Mouse (Mus musculus) limb, embryonic 14.5 days (tissue): ENCODE data around the gene Sfmbt1. TPM values are rescaled to one million over a fixed set of nuclear protein-coding genes. Genes with fewer than 3 reads are reported as not detected.

Experiments
- ATAC-seq: fragments of 200-750 bp; cut with Nextera tagmentation; 2 replicates; pipeline ENCODE4 v1.8.0; 2017; ENCODE audit warnings: low read depth, moderate number of reproducible peaks, moderate TSS enrichment; ENCODE audit not compliant: low FRiP score
- DNase-seq: peaks from one replicate; pipeline ENCODE4 v3.0.0-alpha.2; 2015; ENCODE audit warnings: low spot score
- H3K27ac ChIP-seq: fragments of 300-500 bp; sonication (generic); replicated peaks from 2 replicates; pipeline ENCODE4 v1.5.1; 2014; ENCODE audit warnings: low read depth, mild to moderate bottlenecking, low read length, moderate library complexity, mixed read lengths
- H3K27me3 ChIP-seq: fragments of 300-500 bp; sonication (generic); 2 replicates; pipeline ENCODE4 v1.6.1; 2014; ENCODE audit warnings: low read length, mixed read lengths; ENCODE audit not compliant: control insufficient read depth, insufficient read depth
- H3K36me3 ChIP-seq: fragments of 300-500 bp; sonication (generic); 2 replicates; pipeline ENCODE4 v1.6.1; 2014; ENCODE audit warnings: mild to moderate bottlenecking, low read length, moderate library complexity, mixed read lengths; ENCODE audit not compliant: control insufficient read depth, insufficient read depth
- H3K4me1 ChIP-seq: fragments of 300-500 bp; sonication (generic); 2 replicates; pipeline ENCODE4 v1.6.1; 2014; ENCODE audit warnings: antibody characterized with exemption, low read length, mixed read lengths; ENCODE audit not compliant: control insufficient read depth, insufficient read depth
- H3K4me2 ChIP-seq: fragments of 300-500 bp; sonication (generic); replicated peaks from 2 replicates; pipeline ENCODE4 v1.6.1; 2014; ENCODE audit warnings: low read depth, mild to moderate bottlenecking, low read length, moderate library complexity; ENCODE audit not compliant: severe bottlenecking
- H3K4me3 ChIP-seq: fragments of 300-500 bp; sonication (generic); replicated peaks from 2 replicates; pipeline ENCODE4 v1.5.1; 2014; ENCODE audit warnings: low read length
- H3K9ac ChIP-seq: fragments of 300-500 bp; sonication (generic); 2 replicates; pipeline ENCODE4 v1.6.1; 2014; ENCODE audit warnings: mild to moderate bottlenecking, low read depth, low read length, moderate library complexity; ENCODE audit not compliant: severe bottlenecking
- H3K9me3 ChIP-seq: fragments of 300-500 bp; sonication (generic); 2 replicates; pipeline ENCODE4 v1.6.1; 2016; ENCODE audit warnings: low read length; ENCODE audit not compliant: control insufficient read depth
- POLR2A ChIP-seq: fragments of 200-500 bp; IDR thresholded peaks from 2 replicates; pipeline ENCODE4 v1.8.0; 2012; ENCODE audit warnings: inconsistent platforms, mild to moderate bottlenecking, moderate library complexity, borderline replicate concordance; ENCODE audit not compliant: insufficient read depth, insufficient read length; ENCODE audit errors: extremely low read depth
- WGBS: fragments of 180-500 bp; shearing (Covaris S2); extraction: QIAGEN DNeasy Blood & Tissue Kit; methylation state at CpG from one replicate; pipeline ENCODE4 v1.1.7; 2014; 5-methylcytosine and 5-hydroxymethylcytosine counted together
- polyA plus RNA-seq, 2 experiments: library from polyadenylated mRNA; depleted of rRNA in 1 of 2; stranded (reverse) in 1 of 2; unstranded in 1 of 2; fragments of >200 nt; fragmentation: Nextera tagmentation in 1 of 2; extraction: Ambion mirVana in 1 of 2; gene quantifications; 2 replicates each; pipeline versions ENCODE4 v1.2.1 to v1.2.3; 2012 to 2014

Gene Sfmbt1
- polyA plus RNA-seq, 2 experiments, result 7.7 to 14.0 TPM

DNA sequence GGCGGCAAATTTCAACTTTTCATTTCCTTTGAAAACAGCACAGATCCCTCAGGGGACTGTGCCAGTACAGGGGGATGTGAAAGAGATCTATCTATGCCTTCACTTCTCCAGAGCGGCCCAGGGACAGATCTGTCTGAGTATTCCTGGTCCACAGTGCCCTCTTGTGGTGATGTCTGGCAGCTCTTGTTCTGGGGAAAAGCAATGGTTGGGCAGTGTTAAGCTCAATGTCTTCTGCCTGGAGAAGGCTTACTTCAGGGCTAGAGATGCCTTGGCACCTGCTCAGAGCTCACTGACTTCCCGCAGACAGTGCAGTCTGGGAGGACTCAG, 42.7 kb upstream of the Sfmbt1 start:
- Histone ChIP-seq H3K4me3 (no peak overlapping the region), H3K27ac (no peak overlapping the region), H3K36me3 (peaks cover 66% of the 10 kb centered on the region), H3K4me1 (no peaks in the 10 kb centered on the region), H3K9ac (no peak overlapping the region), H3K4me2 (no peak overlapping the region), H3K9me3 (no peaks in the 10 kb centered on the region), H3K27me3 (no peaks in the 10 kb centered on the region)
- 14% methylated on average over 3 of the region's 3 CpGs for WGBS
- TF ChIP-seq POLR2A, result no peak
- DNase-seq (peak; percentile 91), ATAC-seq (peak; percentile 88; the same call in 1 of the 2 replicates)

DNA sequence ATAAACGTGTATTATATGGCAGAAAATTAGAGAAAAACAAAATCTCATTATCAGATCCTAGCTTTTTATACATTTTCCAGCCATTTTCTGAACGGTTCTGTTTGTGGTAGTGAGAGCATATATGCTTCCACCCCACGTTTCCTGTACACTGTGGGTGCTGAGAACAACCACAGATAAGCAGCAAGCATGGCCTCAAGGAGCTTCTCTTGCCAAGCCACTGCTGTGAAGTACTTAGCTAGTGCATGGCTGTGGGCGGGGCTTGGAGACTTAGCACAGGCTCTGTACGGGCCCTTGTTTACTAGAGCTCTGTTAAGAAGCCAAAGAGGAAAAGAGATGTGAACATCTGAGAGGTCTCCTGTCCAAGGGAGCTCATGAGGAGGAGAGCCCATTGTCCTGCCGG, 39.7 kb upstream of the Sfmbt1 start:
- DNase-seq, result no peak
- Histone ChIP-seq H3K9ac (no peak overlapping the region), H3K36me3 (peaks cover 77% of the 10 kb centered on the region), H3K4me2 (no peak overlapping the region), H3K27me3 (no peaks in the 10 kb centered on the region), H3K4me3 (no peak overlapping the region), H3K9me3 (no peaks in the 10 kb centered on the region), H3K27ac (no peak overlapping the region), H3K4me1 (no peaks in the 10 kb centered on the region)
- no peak for ATAC-seq
- TF ChIP-seq POLR2A, result no peak
- 77% methylated on average over 6 of the region's 6 CpGs for WGBS

- Histone ChIP-seq H3K9ac (no peak overlapping the region), H3K27me3 (no peaks in the 10 kb centered on the region), H3K4me1 (no peaks in the 10 kb centered on the region), H3K36me3 (peaks cover 78% of the 10 kb centered on the region), H3K4me3 (no peak overlapping the region), H3K27ac (no peak overlapping the region), H3K4me2 (no peak overlapping the region), H3K9me3 (no peaks in the 10 kb centered on the region)
- no peak for TF ChIP-seq POLR2A
- no peak for DNase-seq
- 91% methylated on average over 3 of the region's 3 CpGs for WGBS
- ATAC-seq, result no peak
These were observed 32.5 kb upstream of the Sfmbt1 start for GRCm38 (mm10) chr14:30682131-30682530.

- H3K9me3 ChIP-seq, result no peaks in the 10 kb centered on the region
- 93% methylated on average over 3 of the region's 3 CpGs for WGBS
- H3K4me3 ChIP-seq, result no peak overlapping the region
- no peak overlapping the region for H3K9ac ChIP-seq
- H3K27me3 ChIP-seq, result no peaks in the 10 kb centered on the region
- DNase-seq, result no peak
- H3K27ac ChIP-seq, result no peak overlapping the region
- no peak for TF ChIP-seq POLR2A
- ATAC-seq, result no peak
- H3K36me3 ChIP-seq, result peaks cover 30% of the 10 kb centered on the region
- H3K4me2 ChIP-seq, result no peak overlapping the region
- no peaks in the 10 kb centered on the region for H3K4me1 ChIP-seq
These were observed 24.0 kb upstream of the Sfmbt1 start for GRCm38 (mm10) chr14:30690685-30691084.

DNA sequence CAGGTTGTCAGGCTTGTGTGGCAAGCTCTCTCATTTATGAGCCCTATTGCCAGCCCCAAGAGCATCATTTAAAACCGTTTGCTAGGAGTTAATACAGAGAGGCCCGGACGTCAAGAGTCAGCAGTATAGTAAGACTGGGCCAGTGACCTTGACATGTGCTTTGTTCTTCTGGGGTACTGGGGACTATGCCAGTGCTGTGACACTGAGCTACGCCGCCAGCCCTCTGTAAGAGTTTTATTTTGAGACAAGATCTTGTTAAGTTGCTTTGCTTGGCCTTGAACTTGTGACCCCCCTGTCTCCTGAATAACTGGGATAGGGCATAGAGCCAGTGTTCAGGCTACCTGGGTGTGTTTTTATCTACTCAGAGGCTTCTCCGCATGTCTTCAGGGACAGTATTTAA, 22.2 kb upstream of the Sfmbt1 start:
- H3K4me2 ChIP-seq, result no peak overlapping the region
- H3K4me3 ChIP-seq, result no peak overlapping the region
- no peaks in the 10 kb centered on the region for H3K4me1 ChIP-seq
- ATAC-seq (no peak), DNase-seq (no peak)
- H3K9me3 ChIP-seq, result no peaks in the 10 kb centered on the region
- H3K9ac ChIP-seq, result no peak overlapping the region
- 82% methylated on average over 6 of the region's 6 CpGs for WGBS
- H3K27me3 ChIP-seq, result no peaks in the 10 kb centered on the region
- peaks cover 19% of the 10 kb centered on the region for H3K36me3 ChIP-seq
- no peak overlapping the region for H3K27ac ChIP-seq
- no peak for TF ChIP-seq POLR2A

- ATAC-seq (no peak), DNase-seq (no peak)
- Histone ChIP-seq H3K9me3 (no peaks in the 10 kb centered on the region), H3K9ac (no peak overlapping the region), H3K36me3 (peaks cover 17% of the 10 kb centered on the region), H3K4me1 (no peaks in the 10 kb centered on the region), H3K4me2 (no peak overlapping the region), H3K4me3 (no peak overlapping the region), H3K27ac (no peak overlapping the region), H3K27me3 (no peaks in the 10 kb centered on the region)
- no peak for TF ChIP-seq POLR2A
- 91% methylated on average over 2 of the region's 2 CpGs for WGBS
These were observed 19.9 kb upstream of the Sfmbt1 start for GRCm38 (mm10) chr14:30694786-30695185.
